Mouse (Mus musculus) embryo, embryonic 10 days (tissue): ENCODE results near the gene Mta2.
"Not testable (repeated sequence)": the region's sequence is repeated elsewhere in the genome, so short reads cannot be mapped to it uniquely, and the experiment has no call there.

Experiments used
- DNase-seq: peaks from one replicate; pipeline ENCODE4 v3.0.0-alpha.2; 2015; ENCODE audit warnings: low spot score

Mta2 gene

DNA sequence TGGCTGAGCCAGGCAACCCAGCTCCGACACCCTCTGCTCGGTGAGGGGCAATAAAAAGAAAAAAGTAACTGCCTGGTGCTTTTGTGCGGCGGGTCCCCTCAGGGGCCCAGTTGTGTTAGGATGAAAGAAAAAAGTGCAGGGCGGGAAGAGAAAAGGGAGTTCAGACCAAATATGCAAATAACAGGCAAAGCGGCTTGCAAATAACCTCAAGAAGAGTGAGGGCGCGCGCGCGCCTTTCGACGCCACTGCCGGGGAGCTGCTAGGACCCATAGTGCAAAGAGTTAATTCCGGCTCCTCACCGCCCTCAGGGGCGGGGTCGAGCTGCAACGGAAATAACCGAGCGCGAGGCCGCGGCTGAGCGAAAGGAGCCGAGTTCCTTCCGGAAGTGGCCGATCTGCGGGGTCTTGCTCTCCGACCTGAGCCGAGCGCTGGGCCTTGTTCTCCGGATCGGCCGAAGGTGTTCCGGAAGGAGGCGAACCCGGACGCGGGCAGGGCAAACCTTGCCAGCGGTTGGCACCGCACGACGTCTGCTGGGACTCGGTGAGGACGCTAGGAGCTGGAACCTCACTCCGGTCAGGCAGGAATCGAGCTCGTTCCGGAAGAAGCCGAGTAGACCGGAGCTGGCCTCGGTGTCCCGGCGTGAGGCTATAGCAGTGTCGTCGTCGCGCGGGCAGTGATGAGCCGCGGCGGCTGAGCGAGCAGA lies at the start of gene Mta2:
TSS of gene Mta2 (plus strand) at position 361 of the 703 bp plus-strand sequence.
- peak; percentile 97 for DNase-seq

DNA sequence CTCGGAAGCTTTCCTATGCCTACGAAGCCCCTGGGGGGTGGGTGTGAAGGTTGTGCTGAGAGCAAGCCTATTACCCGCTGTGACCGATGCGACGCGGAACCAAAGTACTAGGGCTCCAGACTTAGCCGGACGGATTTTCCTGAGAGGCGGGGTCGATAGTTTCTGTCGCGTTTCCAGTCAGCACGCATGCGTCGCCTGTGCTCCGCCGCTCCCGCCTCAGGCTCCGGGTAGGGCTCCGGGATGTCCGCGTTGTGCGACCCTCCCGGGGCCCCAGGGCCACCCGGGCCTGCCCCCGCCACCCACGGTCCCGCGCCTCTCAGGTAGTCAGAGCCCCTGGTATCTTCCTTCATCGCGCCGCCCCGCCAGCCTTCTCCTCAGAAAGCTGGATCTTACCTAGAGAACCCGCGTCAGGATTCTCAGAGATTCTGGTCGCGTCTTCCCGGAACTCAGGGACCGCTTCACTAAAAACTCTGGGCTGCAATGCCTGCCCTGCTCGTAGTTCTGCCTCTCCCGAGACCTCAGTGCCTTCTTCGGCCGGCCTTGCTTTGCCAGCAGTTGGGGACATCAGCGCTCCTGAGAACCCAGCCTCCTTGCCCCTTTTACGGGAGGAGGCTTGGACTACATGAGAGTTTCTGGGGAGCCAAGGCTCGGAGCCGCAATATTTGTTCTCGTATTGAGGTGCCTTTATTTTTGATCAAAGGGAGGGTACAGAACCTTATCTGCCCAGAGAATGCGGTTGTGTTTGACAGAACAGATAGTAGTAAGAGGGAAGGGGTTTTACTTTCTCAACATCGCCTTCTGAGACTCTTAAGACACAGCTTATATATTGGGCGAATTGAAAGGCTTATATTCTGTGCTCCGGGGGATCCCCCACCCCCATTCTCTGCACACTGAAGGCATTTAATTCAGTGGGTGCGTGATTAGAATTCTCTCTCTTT lies 48.6 kb upstream of the Mta2 start, which contains the start of gene Ints5:
TSS of gene Ints5 (plus strand) at position 177 of the 938 bp plus-strand sequence.
- peak; percentile 94 for DNase-seq

DNA sequence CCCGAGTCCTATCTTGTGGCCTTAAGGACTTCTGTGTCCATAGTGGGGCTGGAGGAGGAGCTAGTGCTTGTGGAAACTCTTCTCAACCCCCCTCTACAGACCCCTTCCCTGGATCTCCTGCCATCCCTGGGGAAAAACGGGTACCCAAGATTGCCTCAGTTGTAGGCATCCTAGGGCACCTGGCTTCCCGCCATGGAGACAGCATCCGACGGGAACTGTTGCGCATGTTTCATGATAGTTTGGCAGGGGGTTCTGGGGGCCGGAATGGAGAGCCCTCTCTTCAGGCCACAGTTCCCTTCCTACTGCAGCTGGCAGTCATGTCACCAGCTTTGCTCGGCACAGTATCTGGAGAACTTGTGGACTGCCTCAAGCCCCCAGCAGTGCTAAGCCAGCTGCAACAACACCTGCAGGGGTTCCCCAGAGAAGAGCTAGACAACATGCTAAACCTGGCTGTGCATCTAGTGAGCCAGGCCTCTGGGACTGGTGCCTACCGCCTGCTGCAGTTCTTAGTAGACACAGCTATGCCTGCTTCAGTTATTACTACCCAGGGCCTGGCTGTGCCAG lies 46.2 kb upstream of the Mta2 start:
- no peak for DNase-seq

DNA sequence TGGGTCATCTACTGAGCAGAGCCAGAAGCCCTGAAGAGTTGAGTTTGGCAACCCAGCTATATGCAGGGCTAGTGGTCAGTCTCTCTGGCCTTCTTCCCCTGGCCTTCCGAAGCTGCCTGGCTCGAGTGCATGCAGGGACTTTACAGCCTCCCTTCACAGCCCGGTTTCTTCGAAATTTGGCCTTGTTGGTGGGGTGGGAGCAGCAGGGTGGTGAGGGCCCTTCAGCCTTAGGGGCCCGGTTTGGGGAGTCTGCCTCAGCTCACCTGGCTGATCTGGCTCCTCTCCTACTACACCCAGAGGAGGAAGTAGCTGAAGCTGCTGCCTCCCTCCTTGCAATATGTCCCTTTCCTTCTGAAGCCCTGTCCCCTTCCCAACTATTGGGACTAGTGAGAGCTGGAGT lies 45.4 kb upstream of the Mta2 start:
- not testable (repeated sequence) for DNase-seq

- peak; percentile 41 for DNase-seq
Observed at GRCm38 (mm10) chr19:8897211-8897864, 44.3 kb upstream of the Mta2 start.

- DNase-seq, result peak; percentile 99
Observed at GRCm38 (mm10) chr19:8897865-8898495, 43.7 kb upstream of the Mta2 start, which contains the start of gene Ganab. Gene Ganab, plus strand, starts transcription at chr19:8898071.

DNA sequence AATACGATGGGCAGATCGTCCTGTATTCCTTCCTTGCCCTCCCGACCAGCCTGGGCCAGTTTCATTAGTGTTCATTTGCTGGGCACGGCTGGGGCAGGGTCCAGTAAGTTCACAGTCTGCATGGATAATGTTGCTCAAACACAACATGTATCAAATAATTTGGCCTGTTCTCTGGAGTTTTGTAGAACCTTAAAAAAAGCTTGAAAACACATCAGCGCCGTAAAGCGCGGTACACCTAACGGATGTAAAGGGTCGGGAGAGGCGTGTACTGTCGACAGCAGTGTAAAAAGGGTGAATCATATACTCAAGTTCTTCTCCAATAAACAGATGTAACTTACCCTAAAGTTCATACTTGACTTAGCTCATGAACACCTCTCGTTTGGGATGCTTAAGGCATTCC lies 43.1 kb upstream of the Mta2 start:
- no peak for DNase-seq

GRCm38 (mm10) chr19:8899079-8899478 lies 42.6 kb upstream of the Mta2 start:
- DNase-seq, result no peak

- no peak for DNase-seq
Observed at GRCm38 (mm10) chr19:8903412-8903811, 38.3 kb upstream of the Mta2 start.

DNA sequence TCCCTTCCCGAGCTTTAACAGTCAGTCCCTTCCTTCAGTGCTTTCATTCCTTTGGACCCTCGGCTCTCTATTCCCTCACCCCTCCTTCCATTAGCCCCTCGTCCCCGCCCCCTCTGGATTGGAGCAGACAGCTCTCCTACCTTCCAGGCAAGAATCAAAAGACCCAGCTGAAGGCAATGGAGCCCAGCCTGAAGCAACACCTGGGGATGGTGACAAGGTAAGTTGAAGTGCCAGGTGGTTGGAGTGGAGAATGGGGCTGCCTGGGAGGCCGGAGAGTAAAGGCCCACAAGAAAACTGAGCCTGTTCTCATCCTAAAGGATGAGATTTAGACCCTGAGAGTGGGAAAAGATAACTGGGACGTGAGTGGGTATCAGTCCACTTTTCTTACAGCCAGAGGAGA lies 33.1 kb upstream of the Mta2 start:
- DNase-seq, result no peak

DNA sequence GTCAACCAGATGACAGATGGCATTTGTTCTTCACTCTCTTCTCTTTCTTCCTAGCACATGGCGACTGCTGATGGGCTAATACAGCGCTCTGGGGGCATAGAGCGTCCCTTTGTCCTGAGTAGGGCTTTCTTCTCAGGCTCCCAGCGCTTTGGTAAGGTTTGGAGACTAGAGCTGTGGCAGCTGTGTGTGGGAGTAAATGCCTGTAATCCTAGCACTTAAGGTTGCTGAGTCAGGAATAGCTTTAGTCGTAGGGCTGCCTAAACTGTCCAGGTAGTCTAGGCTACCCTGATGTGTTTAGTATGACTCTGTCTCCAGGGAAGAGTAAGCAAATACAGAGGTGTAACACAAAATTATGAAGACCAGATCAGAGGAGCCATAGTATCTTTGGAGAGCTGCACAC lies 29.9 kb upstream of the Mta2 start:
- DNase-seq, result no peak

DNA sequence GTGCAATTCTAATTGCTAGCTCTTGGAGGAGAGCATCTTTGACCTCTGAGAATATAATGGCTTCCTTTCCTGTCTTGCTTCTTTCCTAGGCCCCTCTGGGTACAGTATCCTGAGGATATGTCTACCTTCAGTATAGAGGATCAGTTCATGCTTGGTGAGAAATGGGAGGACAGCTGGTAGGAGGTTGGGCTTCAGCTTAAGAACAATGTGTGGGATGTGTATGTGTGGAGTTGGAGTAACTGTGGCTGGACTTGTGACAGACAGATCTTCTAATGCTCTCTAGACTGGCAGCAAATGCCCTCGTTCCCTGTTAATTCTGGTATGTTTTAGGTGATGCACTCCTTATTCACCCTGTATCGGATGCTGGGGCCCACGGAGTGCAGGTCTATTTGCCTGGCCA lies 27.5 kb upstream of the Mta2 start:
- no peak for DNase-seq

- DNase-seq, result no peak
Observed at GRCm38 (mm10) chr19:8919000-8919399, 22.7 kb upstream of the Mta2 start.

DNA sequence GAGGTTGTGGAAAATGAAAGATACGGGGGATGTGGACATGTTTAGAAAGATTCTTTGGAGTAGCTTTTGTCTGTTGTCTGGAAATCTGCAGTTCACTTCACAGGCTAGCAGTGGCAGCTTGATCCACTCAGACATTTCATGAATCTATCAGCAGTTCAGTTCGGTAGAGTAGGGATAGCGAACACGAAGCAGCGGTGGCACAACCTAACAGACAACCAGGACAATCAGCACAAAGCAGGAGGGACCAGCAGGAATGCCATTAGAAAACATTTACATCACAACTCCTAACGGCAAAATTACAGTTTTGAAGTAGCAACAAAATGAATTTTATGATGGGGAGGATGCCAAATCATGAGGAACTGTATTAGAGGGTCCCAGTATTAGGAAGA lies 22.0 kb upstream of the Mta2 start:
- DNase-seq, result no peak

- peak; percentile 99 for DNase-seq
Observed at GRCm38 (mm10) chr19:8920073-8920736, 21.5 kb upstream of the Mta2 start, which contains the start of gene B3gat3. Gene B3gat3, plus strand, starts transcription at chr19:8920374.

DNA sequence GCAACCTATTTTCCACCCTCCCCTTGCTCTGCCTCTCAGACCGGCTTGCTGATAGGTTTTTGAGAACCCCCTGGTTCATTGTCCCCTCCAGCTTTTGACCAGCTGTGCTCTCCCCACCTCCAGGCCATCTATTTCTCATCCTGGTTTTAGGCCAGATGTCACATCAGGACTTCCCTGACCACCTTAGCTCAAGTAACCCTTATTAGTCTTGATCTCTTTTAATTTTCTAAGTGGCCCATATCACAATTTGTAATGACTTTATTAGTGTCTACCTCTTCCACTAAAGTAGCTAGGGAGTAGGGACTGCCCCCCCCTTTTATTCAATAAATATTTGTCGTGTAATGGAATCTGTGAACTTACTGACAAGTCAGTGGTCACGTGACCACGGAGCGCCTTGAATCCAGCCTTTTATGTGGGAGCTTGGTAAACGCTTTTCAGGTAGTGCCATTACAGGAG lies 20.8 kb upstream of the Mta2 start:
- peak; percentile 79 for DNase-seq

DNA sequence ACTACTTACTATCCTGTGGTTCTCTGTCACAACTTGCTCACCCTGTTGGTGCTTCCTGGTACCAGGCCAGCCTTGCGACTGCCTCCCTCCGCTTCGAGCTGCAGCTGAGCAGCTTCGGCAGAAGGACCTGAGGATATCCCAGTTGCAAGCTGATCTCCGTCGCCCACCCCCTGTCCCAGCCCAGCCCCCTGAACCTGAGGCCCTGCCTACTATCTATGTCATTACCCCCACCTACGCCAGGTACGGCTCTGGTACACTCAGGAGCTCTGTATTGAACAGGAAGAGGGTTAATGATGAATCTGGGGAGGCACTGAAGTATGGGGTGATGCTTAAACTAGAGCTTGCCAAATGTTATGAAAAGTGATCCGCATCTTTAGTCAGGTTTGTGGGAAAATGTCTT lies 19.9 kb upstream of the Mta2 start:
- no peak for DNase-seq

DNA sequence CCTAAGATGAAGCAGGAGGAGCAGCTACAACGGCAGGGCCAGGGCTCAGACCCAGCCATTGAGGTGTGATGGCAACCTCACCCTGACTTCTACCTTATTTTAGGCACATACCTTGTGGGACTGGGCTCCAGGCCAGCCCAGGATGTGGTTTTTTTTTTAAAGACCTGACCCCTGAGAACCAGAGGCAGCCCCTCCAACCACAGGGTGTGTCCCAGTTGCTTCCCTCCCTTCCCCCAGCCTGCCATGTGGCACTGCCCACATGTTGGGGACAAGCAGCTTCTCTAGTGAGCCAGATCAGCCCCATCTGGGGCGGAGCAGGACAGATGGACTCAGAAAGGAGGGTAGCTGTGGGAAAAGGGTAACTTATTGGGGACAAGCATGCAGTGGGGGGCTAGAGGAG lies 14.9 kb upstream of the Mta2 start:
- DNase-seq, result no peak

DNA sequence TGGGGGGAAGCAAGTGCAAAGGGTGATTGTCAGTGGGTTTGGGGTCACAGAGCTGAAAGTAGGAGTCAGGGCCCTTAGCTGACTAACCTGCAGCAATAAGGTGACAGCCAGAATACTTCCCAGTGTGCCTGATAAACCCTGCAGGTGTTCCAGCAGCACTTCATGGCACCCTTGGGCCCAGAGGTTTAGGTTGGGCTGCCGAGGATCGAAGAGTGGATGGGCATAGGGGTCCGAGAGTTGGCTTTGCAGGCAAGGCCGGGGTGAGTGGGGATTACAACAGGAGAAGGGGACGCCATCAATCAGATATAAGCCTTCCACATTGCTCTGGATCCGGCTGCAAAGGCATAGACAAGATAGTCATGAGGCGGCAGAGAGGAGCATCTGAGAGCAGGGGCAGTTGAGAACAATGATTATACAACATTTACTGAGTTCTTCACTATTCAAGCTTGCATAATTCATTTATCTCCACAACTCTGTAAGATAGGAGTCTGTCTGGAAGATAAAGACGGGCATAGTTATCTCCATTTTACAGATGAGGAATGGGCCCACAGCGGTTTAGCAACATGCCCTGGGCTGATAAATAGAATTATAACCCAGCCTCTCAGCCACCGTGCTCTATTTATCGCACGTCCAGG lies 13.7 kb upstream of the Mta2 start:
- DNase-seq, result no peak

GRCm38 (mm10) chr19:8928689-8929223 lies 12.9 kb upstream of the Mta2 start:
- no peak for DNase-seq
